Mouse (Mus musculus): ENCODE data around the gene Olfr125. TPM values are rescaled to one million over a fixed set of nuclear protein-coding genes. Genes with fewer than 3 reads are reported as not detected.

Olfr125 gene
- polyA plus RNA-seq (2015; fragmentation: Nextera tagmentation; extraction: Ambion mirVana) = not detected in 2 replicates

DNA sequence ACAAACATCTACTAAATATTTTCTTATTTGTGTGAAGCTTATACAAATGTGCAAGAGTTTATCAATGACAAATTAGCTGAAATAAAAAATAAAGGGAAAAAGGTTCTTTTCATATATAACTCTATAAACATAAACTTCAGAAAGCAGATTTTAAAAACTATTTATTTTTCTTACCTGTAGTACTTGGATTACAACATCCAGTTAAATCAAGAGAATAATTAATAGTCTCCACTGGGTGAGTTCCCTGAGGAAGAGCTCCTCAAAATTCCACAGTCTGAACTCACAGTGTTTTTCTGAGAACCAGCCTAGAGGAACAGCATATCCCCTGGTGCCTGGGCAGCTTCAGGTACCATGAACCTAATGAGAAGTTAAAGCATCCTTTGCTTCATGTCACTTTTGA is at the start of gene Olfr125:
Gene Olfr125 (plus strand): TSS at position 301 of the 400 bp plus-strand sequence.
- Histone ChIP-seq H3K9ac (no peak within 1 kb of the TSS), H3K27ac (no peak within 1 kb of the TSS), H3K4me3 (replicated peaks) (no peak within 1 kb of the TSS), H3K4me1 (no peaks in the 10 kb centered on the region), H3K27me3 (replicated peaks) (no peaks in the 10 kb centered on the region), H3K4me2 (no peak within 1 kb of the TSS), H3K36me3 (no peaks in the 10 kb centered on the region), H3K9me3 (no peaks in the 10 kb centered on the region)
- ATAC-seq (ENCODE audit: insufficient read depth, low FRiP score, low read depth) = no peak

DNA sequence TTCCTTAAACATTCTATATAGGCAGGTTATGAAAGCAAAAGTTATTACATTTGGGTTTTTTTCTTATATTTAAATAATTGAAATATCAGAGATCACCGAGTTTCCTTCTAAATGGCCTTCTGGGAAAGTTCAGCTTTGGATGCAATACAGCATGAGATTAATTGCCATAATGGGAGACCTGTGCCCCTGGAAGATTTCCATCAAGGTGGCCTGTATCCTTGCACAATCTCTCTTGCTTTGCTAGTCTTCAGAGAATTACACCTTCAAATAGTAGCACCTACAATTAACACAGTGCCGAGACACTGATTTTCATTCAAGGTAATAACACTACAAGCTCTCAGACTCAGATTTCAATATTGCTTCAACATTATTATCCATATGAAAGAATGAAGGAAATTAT is 39.5 kb upstream of the Olfr125 start, which contains the start of gene Olfr123:
Gene Olfr123 (plus strand): TSS at position 301 of the 400 bp plus-strand sequence.
- WGBS = 93% methylated on average over 2 of the region's 2 CpGs
- no peaks in the 10 kb centered on the region for H3K9me3 ChIP-seq
- H3K4me3 ChIP-seq (replicated peaks) = no peak within 1 kb of the TSS
- H3K27me3 ChIP-seq (replicated peaks) = no peaks in the 10 kb centered on the region
- no peaks in the 10 kb centered on the region for H3K36me3 ChIP-seq
- no peak for ATAC-seq (ENCODE audit: insufficient read depth, low FRiP score, low read depth)
- no peak within 1 kb of the TSS for H3K9ac ChIP-seq
- H3K4me2 ChIP-seq = no peak within 1 kb of the TSS
- H3K4me1 ChIP-seq = no peaks in the 10 kb centered on the region
- H3K27ac ChIP-seq = no peak within 1 kb of the TSS

GRCm38 (mm10) chr17:37799588-37799987 is 33.2 kb upstream of the Olfr125 start, which contains the start of gene Olfr124:
Gene Olfr124 (plus strand): TSS chr17:37799888.
- 86% methylated on average over 3 of the region's 3 CpGs for WGBS

DNA sequence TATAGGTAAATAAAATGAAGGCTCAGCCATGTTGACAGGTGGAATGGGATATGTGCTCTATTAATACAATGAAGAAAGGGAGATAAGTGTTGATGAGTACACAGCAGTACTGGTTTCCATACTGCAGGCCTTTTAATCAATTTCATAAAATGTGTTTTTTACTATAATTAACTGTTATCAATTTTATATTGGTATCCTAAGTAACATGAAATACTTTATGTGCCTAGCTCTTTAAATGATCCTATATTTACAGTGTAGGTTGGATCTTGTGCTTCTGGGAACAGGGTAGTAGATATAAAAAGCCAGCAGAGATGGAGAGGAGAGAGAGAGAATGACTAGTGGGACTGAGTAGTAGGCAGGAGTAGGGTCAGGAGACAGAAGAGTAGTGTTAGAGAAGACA is 14.4 kb downstream of the Olfr125 start, which contains the start of gene Olfr126:
Gene Olfr126 (plus strand): TSS at position 301 of the 400 bp plus-strand sequence.
- Histone ChIP-seq H3K36me3 (no peaks in the 10 kb centered on the region), H3K27ac (no peak within 1 kb of the TSS), H3K9ac (no peak within 1 kb of the TSS), H3K9me3 (no peaks in the 10 kb centered on the region), H3K27me3 (replicated peaks) (no peaks in the 10 kb centered on the region), H3K4me1 (no peaks in the 10 kb centered on the region), H3K4me3 (replicated peaks) (no peak within 1 kb of the TSS), H3K4me2 (no peak within 1 kb of the TSS)
- ATAC-seq (ENCODE audit: insufficient read depth, low FRiP score, low read depth) = no peak

More at GRCm38 (mm10) chr17:37799588-37799987, 33.2 kb upstream of the Olfr125 start, which contains the start of gene Olfr124:
- Histone ChIP-seq H3K9me3 (no peaks in the 10 kb centered on the region), H3K4me1 (no peaks in the 10 kb centered on the region), H3K4me2 (no peak within 1 kb of the TSS), H3K36me3 (no peaks in the 10 kb centered on the region), H3K27ac (no peak within 1 kb of the TSS), H3K4me3 (replicated peaks) (no peak within 1 kb of the TSS), H3K27me3 (replicated peaks) (no peaks in the 10 kb centered on the region), H3K9ac (no peak within 1 kb of the TSS)
- no peak for ATAC-seq (ENCODE audit: insufficient read depth, low FRiP score, low read depth)

DNA sequence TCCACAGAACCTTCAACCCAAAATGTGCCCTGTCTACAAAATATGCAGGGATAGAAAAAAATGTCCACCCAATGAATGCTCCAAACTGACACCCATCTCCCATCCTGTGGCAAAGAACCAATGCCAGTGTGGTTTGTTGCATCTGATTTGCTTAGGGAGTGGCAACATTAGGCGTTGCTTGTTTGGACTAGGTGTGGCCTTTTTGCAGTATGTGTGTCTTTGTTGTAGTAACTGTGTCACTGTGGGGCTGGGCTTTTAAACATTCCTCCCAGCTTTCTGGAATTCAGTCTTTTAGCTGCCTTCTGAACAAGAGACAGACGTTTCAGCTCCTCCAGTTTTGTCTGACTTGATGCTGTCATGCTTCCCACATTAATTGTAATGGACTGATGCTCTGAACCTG is 31.2 kb downstream of the Olfr125 start:
- Histone ChIP-seq H3K27me3 (replicated peaks) (no peaks in the 10 kb centered on the region), H3K27ac (no peak overlapping the region), H3K9ac (no peak overlapping the region), H3K4me3 (replicated peaks) (no peak overlapping the region), H3K36me3 (no peaks in the 10 kb centered on the region), H3K4me2 (no peak overlapping the region), H3K4me1 (no peaks in the 10 kb centered on the region), H3K9me3 (no peaks in the 10 kb centered on the region)
- WGBS = 56% methylated on average over 2 of the region's 2 CpGs
- ATAC-seq (ENCODE audit: insufficient read depth, low FRiP score, low read depth) = no peak

DNA sequence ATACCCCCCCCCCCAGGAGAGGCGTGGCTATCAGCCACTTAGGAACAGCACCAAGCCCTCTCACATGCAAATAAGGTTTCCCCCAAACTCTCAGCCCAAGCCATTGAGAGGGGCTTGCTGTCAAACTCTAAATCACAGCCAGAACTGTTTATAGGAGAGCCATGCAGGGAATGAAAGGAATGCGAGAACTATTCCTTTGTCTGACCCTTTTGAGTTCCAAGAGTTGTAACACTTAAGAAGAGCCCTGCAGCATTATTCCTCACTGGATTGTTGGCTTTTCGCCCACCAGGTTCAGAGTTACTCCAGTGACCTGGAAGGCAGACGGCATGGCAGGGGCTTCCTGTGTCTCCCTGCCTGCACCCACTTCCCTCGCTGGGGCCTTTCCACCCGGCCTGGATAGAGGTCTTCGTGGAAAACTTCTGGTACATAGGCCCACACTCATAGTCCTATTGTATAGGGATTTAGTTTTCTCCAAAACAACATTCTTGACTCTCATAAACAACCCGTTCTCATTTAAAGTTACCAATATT is 37.0 kb downstream of the Olfr125 start:
- Histone ChIP-seq H3K27me3 (replicated peaks) (no peaks in the 10 kb centered on the region), H3K27ac (no peak overlapping the region), H3K4me1 (no peaks in the 10 kb centered on the region), H3K4me2 (no peak overlapping the region), H3K9me3 (no peaks in the 10 kb centered on the region), H3K9ac (no peak overlapping the region), H3K4me3 (replicated peaks) (no peak overlapping the region), H3K36me3 (no peaks in the 10 kb centered on the region)
- 24% methylated on average over 8 of the region's 8 CpGs for WGBS
- no peak for ATAC-seq (ENCODE audit: insufficient read depth, low FRiP score, low read depth)

DNA sequence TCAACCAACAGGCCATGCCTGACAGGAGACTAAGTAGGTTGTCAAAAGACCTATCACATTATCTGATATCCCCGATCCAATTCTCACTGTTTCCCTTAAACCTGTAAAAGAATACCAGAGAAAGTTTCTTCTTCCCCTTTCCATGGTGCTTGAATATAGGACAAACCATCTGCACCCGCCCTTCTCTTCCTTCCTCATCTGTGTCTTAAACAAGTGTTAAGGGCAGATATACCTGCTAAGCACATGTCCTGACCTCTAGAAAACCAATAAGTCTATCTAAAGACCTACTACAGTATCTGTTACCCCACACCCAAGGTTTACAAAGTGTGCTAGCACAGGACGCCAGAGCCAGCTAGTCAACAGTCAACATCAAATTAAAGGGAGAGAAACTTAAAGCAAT is 41.1 kb downstream of the Olfr125 start:
- 81% methylated on average over 3 of the region's 3 CpGs for WGBS

More for the DNA sequence above, 41.1 kb downstream of the Olfr125 start:
- Histone ChIP-seq H3K9me3 (no peaks in the 10 kb centered on the region), H3K9ac (no peak overlapping the region), H3K36me3 (no peaks in the 10 kb centered on the region), H3K4me2 (no peak overlapping the region), H3K27me3 (replicated peaks) (no peaks in the 10 kb centered on the region), H3K27ac (no peak overlapping the region), H3K4me3 (replicated peaks) (no peak overlapping the region), H3K4me1 (no peaks in the 10 kb centered on the region)
- no peak for ATAC-seq (ENCODE audit: insufficient read depth, low FRiP score, low read depth)

Other genes starting within 250 kb of the Olfr125 start
- gene Olfr114, start 240.2 kb upstream of the Olfr125 start, polyA plus RNA-seq (2015; fragmentation: Nextera tagmentation; extraction: Ambion mirVana) = not detected in 2 replicates
- gene Olfr115, start 205.8 kb upstream of the Olfr125 start, polyA plus RNA-seq (2015; fragmentation: Nextera tagmentation; extraction: Ambion mirVana) = not detected in 2 replicates
- not detected in 2 replicates for gene Olfr116, start 205.8 kb upstream of the Olfr125 start, polyA plus RNA-seq (2015; fragmentation: Nextera tagmentation; extraction: Ambion mirVana)
- gene Olfr117, start 169.2 kb upstream of the Olfr125 start, polyA plus RNA-seq (2015; fragmentation: Nextera tagmentation; extraction: Ambion mirVana) = not detected in 2 replicates
- not detected in 2 replicates for gene Olfr118, start 166.0 kb upstream of the Olfr125 start, polyA plus RNA-seq (2015; fragmentation: Nextera tagmentation; extraction: Ambion mirVana)
- gene Olfr119, start 136.4 kb upstream of the Olfr125 start, polyA plus RNA-seq (2015; fragmentation: Nextera tagmentation; extraction: Ambion mirVana) = not detected in 2 replicates
- gene Olfr120, start 111.1 kb upstream of the Olfr125 start, polyA plus RNA-seq (2015; fragmentation: Nextera tagmentation; extraction: Ambion mirVana) = not detected in 2 replicates
- gene Olfr121, start 84.1 kb upstream of the Olfr125 start, polyA plus RNA-seq (2015; fragmentation: Nextera tagmentation; extraction: Ambion mirVana) = not detected in 2 replicates
- not detected in 2 replicates for gene Olfr122, start 64.3 kb upstream of the Olfr125 start, polyA plus RNA-seq (2015; fragmentation: Nextera tagmentation; extraction: Ambion mirVana)
- gene Olfr123, start 39.4 kb upstream of the Olfr125 start, polyA plus RNA-seq (2015; fragmentation: Nextera tagmentation; extraction: Ambion mirVana) = not detected in 2 replicates
- gene Olfr124, start 33.1 kb upstream of the Olfr125 start, polyA plus RNA-seq (2015; fragmentation: Nextera tagmentation; extraction: Ambion mirVana) = not detected in 2 replicates
- not detected in 2 replicates for gene Olfr126, start 14.5 kb downstream of the Olfr125 start, polyA plus RNA-seq (2015; fragmentation: Nextera tagmentation; extraction: Ambion mirVana)
- gene Olfr127, start 67.5 kb downstream of the Olfr125 start, polyA plus RNA-seq (2015; fragmentation: Nextera tagmentation; extraction: Ambion mirVana) = not detected in 2 replicates
- not detected in 2 replicates for gene Olfr128, start 87.6 kb downstream of the Olfr125 start, polyA plus RNA-seq (2015; fragmentation: Nextera tagmentation; extraction: Ambion mirVana)
- gene Olfr761, start 120.1 kb downstream of the Olfr125 start, polyA plus RNA-seq (2015; fragmentation: Nextera tagmentation; extraction: Ambion mirVana) = not detected in 2 replicates
- not detected in 2 replicates for gene Olfr129, start 227.1 kb downstream of the Olfr125 start, polyA plus RNA-seq (2015; fragmentation: Nextera tagmentation; extraction: Ambion mirVana)
- not detected in 2 replicates for gene Olfr130, start 231.0 kb downstream of the Olfr125 start, polyA plus RNA-seq (2015; fragmentation: Nextera tagmentation; extraction: Ambion mirVana)